Mouse (Mus musculus): ENCODE measurements at regions not wholly inside any gene's neighbourhood (a gene's known extent, or its start where the extent isn't known, plus 50 kb on each side); places are given as distances from the start of the nearest gene placed in this dataset.

DNA sequence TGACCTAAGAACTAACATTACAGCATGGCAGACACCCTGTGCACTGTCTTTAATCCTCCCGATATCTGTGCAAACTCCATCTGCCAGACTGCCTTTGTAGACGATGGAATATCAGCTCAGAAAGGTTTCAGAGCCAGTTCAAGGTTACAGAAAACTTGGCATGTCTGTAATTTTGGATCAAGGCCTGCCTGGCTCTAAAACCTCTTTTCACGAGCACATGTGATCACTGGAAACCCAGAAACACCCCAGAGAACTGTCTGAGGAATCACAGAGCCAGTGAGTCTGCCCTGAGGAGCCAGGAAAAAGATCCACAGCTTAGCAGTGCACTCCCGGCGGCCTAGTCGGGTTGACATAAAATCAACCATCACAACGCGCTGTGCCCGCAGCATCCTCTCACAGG, 149.7 kb upstream of the Fbxo11 start:
- H3K27ac ChIP-seq, result no peak overlapping the region
- 67% methylated on average over 9 of the region's 9 CpGs for WGBS (ENCODE audit: insufficient replicate concordance)
- no peak for ATAC-seq
- H3K4me2 ChIP-seq, result no peak overlapping the region
- no peak overlapping the region for H3K9ac ChIP-seq
- H3K27me3 ChIP-seq (replicated peaks), result no peaks in the 10 kb centered on the region
- no peak overlapping the region for H3K4me3 ChIP-seq
- no peaks in the 10 kb centered on the region for H3K4me1 ChIP-seq
- no peaks in the 10 kb centered on the region for H3K36me3 ChIP-seq
- H3K9me3 ChIP-seq (replicated peaks), result no peaks in the 10 kb centered on the region

- 70% methylated on average over 5 of the region's 5 CpGs for WGBS (ENCODE audit: insufficient replicate concordance)
- Histone ChIP-seq H3K27me3 (replicated peaks) (no peaks in the 10 kb centered on the region), H3K4me3 (no peak overlapping the region), H3K4me1 (no peaks in the 10 kb centered on the region), H3K9ac (no peak overlapping the region), H3K27ac (no peak overlapping the region), H3K36me3 (no peaks in the 10 kb centered on the region), H3K4me2 (no peak overlapping the region), H3K9me3 (replicated peaks) (no peaks in the 10 kb centered on the region; the same call in 1 of the 2 replicates)
- no peak for ATAC-seq
Measured at GRCm38 (mm10) chr17:88222379-88222955, 157.4 kb upstream of the Fbxo11 start.

DNA sequence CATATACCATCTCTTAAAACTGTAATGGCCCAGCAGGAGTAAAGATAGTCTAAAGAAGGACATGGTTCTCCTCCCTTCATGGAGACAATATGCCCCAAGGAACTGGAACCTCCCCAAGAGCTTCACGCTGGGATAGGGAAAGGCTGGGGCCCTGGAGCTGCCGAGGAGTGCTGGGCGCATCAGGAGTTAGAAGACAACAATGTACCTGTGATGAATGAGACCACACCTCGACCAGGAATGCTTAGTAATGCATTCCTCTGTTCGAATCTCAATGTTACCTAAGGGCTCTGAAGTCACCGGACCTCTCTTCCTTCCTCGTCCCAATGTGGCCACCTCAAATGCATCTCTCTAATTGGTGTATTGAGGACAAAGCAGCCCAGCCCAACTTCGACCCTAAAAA, 175.4 kb upstream of the Fbxo11 start:
- Histone ChIP-seq H3K27me3 (replicated peaks) (no peaks in the 10 kb centered on the region), H3K4me2 (no peak overlapping the region), H3K9me3 (replicated peaks) (peaks cover 9% of the 10 kb centered on the region; the same call in 1 of the 2 replicates), H3K36me3 (no peaks in the 10 kb centered on the region), H3K4me3 (no peak overlapping the region), H3K4me1 (no peaks in the 10 kb centered on the region), H3K27ac (no peak overlapping the region), H3K9ac (no peak overlapping the region)
- WGBS (ENCODE audit: insufficient replicate concordance), result 71% methylated on average over 8 of the region's 8 CpGs
- no peak for ATAC-seq

DNA sequence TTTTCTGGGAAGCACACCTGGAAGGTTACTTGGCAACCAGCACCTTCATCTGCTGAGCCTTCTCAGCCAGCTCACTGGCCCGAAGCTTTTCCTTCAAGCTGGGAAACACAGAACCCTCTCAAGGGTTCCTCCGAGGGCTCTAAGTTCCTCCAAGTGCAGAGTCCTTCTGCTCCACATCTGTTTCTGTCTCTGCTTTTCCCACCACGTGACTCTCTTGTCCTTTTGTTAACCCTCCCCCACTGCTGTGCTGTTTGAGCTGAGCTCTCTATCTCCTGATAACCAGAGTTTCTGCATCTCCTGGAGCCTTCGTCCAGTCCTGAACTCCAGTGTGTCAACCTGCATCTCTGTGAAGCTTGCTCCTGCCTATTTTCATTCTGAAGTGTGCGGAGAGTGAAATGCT, 183.5 kb upstream of the Fbxo11 start:
- H3K4me3 ChIP-seq, result no peak overlapping the region
- H3K27me3 ChIP-seq (replicated peaks), result no peaks in the 10 kb centered on the region
- no peak overlapping the region for H3K9ac ChIP-seq
- H3K36me3 ChIP-seq, result no peaks in the 10 kb centered on the region
- ATAC-seq, result no peak
- no peak overlapping the region for H3K27ac ChIP-seq
- no peak overlapping the region for H3K4me2 ChIP-seq
- 41% methylated on average over 5 of the region's 5 CpGs for WGBS (ENCODE audit: insufficient replicate concordance)
- no peaks in the 10 kb centered on the region for H3K9me3 ChIP-seq (replicated peaks)
- H3K4me1 ChIP-seq, result peaks cover 9% of the 10 kb centered on the region; the same call in 1 of the 2 replicates

DNA sequence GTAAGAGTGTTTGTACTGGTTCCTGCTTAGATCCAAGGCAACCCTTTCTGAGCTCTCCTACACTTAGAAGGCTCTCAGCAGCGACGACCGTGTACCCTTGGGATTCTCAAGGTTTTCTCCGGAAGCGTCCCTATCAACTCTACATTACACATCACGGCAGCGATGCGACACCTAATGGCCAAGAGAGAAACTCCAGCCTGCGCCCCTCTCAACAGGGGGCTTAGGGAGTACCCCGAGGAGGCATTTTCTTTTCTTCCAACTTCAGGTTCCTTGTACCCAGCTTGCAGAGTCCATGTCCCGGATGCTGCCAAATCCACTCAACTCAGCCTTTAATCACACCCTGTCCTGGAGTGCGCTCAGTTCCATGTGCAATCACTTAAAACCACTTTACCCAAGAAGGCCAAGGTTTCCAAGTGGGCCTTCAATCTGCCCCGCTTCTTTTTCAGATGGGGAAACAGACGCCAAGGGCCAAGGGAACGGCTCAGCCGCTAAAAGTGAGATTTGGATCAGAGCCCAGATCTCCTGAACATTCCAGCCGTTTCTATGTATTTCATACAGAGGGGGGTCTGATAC, 186.9 kb upstream of the Fbxo11 start:
- H3K27me3 ChIP-seq (replicated peaks), result no peaks in the 10 kb centered on the region
- peak overlapping the region; percentile 19; the same call in 1 of the 2 replicates for H3K9ac ChIP-seq
- no peak overlapping the region for H3K27ac ChIP-seq
- H3K4me1 ChIP-seq, result peaks cover 22% of the 10 kb centered on the region
- ATAC-seq, result no peak
- peak overlapping the region; percentile 55 for H3K4me2 ChIP-seq
- H3K36me3 ChIP-seq, result no peaks in the 10 kb centered on the region
- H3K4me3 ChIP-seq, result peak overlapping the region; percentile 15; the same call in 1 of the 2 replicates
- no peaks in the 10 kb centered on the region for H3K9me3 ChIP-seq (replicated peaks)
- whole genome bisulfite sequencing (ENCODE audit: insufficient replicate concordance), result 14% methylated on average over 17 of the region's 17 CpGs

DNA sequence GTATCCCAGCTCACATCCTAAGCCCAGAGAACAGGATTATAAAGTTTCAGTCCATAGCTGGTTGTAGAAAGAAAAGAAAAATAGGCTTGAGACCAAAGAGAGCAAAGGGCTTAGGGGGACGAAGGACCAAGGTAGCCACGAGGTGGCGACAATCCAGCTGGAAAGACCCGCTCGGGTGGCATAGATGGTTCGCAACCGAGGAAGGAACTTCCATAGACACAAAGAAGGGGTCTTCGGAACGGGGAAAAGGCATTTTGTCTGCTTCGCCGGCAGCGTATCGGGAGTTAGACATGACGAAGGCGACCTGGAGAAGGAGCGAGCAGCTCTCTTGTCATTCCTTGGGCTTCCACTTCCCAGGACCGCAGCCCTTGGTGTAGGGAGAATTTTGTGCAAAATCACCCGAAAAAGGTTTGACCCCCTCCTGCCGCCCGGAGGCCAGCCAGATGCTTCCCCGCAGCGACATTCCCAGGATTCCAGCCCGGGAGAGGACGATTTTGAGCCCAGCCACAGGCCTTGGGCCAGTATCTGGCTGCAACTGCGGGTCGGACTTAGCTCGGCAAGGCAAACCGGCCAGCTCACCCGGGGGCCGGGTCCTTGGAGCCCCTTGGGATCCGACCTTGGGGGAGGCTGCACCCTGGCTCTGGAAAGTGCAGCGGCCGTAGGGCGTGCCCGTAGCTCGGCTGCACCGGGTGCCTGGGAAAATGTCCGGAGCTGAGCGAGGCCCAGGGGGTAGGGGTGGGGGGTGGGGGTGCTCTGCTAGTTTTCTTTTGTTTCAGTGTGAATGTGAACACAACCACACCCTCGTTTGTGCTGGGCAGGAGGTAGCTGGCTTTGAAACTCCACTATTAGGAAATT, 184.5 kb upstream of the Foxn2 start:
- Histone ChIP-seq H3K9ac (peak overlapping the region; percentile 73), H3K36me3 (no peaks in the 10 kb centered on the region), H3K4me3 (peak overlapping the region; percentile 65), H3K9me3 (replicated peaks) (no peaks in the 10 kb centered on the region), H3K4me1 (peaks cover 19% of the 10 kb centered on the region), H3K27me3 (replicated peaks) (no peaks in the 10 kb centered on the region), H3K27ac (peak overlapping the region; percentile 69), H3K4me2 (peak overlapping the region; percentile 95)
- peak; percentile 55 for ATAC-seq
- under 1% methylated on average over 40 of the region's 40 CpGs for WGBS (ENCODE audit: insufficient replicate concordance)

DNA sequence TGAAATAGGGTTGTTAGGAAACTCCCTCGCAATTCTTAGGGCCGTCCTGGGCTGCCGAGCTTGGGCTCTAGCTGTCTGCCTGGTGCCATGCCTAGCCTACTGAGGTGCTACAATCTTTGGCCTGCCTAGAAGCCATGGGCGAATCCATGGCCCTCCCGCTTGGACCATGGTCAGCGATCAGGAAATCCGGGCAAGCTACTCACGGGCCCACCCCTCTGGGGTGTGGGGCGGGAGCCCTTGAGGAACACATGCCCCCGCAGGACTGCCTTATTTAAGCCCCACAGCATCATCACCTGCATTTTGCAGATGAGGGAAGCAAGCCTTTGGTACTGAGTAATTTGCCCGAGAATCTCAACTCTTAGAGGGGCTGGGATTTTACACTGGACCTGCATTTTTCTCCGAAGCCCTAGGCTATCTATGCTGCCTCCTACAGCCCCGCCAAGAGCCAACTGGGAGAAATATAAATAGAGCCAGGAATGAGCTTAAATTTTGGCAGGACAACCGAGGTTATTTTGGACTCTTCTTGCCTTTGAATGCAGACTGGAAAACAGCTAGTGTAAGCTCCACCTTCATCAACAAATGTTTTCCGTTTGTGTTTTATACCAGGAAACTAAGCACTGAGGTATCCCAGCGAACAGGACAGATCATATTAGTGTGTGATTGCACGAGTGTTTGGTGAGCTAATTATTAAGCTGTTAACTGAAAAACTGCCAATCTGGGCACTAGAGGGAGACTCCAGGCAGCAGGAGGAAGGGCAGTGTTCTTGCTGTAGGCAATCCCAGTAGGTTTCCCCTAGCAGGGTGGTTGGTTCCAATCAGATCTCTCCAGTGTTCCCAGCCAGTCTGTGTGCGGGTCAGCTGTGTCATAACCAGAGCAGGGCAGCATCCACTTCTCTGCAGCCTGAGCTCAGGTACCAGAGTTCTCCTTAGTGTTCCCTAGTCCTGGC, 183.6 kb upstream of the Foxn2 start:
- Histone ChIP-seq H3K4me2 (peak overlapping the region; percentile 95), H3K4me3 (peak overlapping the region; percentile 65), H3K27ac (peak overlapping the region; percentile 69), H3K4me1 (peaks cover 13% of the 10 kb centered on the region), H3K27me3 (replicated peaks) (no peaks in the 10 kb centered on the region), H3K9me3 (replicated peaks) (no peaks in the 10 kb centered on the region), H3K9ac (peak overlapping the region; percentile 73), H3K36me3 (no peaks in the 10 kb centered on the region)
- 8% methylated on average over 18 of the region's 18 CpGs for WGBS (ENCODE audit: insufficient replicate concordance)
- peak; percentile 66 for ATAC-seq

DNA sequence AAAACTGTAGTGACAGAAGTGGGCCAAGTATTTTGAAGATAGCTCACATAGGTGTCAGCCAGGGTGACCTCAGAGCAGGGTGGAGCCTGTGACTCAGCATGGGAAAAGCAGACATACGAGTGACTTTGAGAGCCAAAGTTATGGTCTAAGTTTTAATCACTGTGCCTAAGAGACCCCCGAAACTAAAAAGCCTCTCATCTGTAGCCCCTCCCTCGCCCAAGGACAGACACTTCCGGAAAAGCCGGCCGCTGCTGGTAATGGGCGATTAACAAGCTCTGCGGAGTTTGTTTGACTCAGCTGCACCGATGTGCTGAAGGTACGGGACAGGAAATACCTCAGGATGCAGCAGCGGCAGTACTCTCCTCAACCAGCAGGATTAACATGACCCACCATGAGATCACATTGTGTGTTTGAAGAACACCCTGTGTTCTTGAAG, 182.1 kb upstream of the Foxn2 start:
- peak overlapping the region; percentile 54 for H3K4me2 ChIP-seq
- H3K9me3 ChIP-seq (replicated peaks), result no peaks in the 10 kb centered on the region
- H3K27ac ChIP-seq, result no peak overlapping the region
- ATAC-seq, result no peak
- H3K4me1 ChIP-seq, result peaks cover 13% of the 10 kb centered on the region
- no peaks in the 10 kb centered on the region for H3K27me3 ChIP-seq (replicated peaks)
- WGBS (ENCODE audit: insufficient replicate concordance), result 31% methylated on average over 11 of the region's 11 CpGs
- H3K4me3 ChIP-seq, result peak overlapping the region; percentile 4; the same call in 1 of the 2 replicates
- no peak overlapping the region for H3K9ac ChIP-seq
- no peaks in the 10 kb centered on the region for H3K36me3 ChIP-seq

GRCm38 (mm10) chr17:88260176-88260575, 180.3 kb upstream of the Foxn2 start:
- ATAC-seq, result no peak
- peaks cover 13% of the 10 kb centered on the region for H3K4me1 ChIP-seq

DNA sequence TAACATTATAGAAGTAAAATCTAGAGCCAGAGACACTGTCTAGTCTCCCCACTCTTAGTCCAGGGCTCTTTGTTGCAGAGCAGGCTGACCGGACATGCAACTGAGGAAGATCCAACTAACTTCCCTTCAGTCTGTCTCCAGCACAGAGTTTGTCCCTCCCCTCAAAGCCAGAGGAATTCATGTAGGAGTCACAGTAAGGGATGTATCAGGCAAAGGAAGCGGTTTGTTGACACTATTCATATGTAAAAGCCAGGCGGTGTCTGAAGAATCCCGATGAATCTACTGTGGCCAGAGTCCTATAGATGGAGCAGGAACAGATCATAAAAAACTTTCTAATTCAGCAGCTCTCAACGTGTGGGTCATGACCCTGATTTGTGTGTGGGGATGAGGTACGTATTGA, 179.7 kb upstream of the Foxn2 start:
- 61% methylated on average over 6 of the region's 6 CpGs for WGBS (ENCODE audit: insufficient replicate concordance)
- no peaks in the 10 kb centered on the region for H3K36me3 ChIP-seq
- H3K4me3 ChIP-seq, result no peak overlapping the region
- no peak for ATAC-seq
- H3K9ac ChIP-seq, result no peak overlapping the region
- no peaks in the 10 kb centered on the region for H3K9me3 ChIP-seq (replicated peaks)
- no peaks in the 10 kb centered on the region for H3K27me3 ChIP-seq (replicated peaks)
- no peak overlapping the region for H3K4me2 ChIP-seq
- H3K27ac ChIP-seq, result no peak overlapping the region
- H3K4me1 ChIP-seq, result peaks cover 11% of the 10 kb centered on the region

More at GRCm38 (mm10) chr17:88260176-88260575, 180.3 kb upstream of the Foxn2 start:
- no peaks in the 10 kb centered on the region for H3K27me3 ChIP-seq (replicated peaks)
- H3K4me2 ChIP-seq, result no peak overlapping the region
- H3K9me3 ChIP-seq (replicated peaks), result no peaks in the 10 kb centered on the region
- H3K36me3 ChIP-seq, result no peaks in the 10 kb centered on the region
- WGBS (ENCODE audit: insufficient replicate concordance), result 91% methylated on average over 7 of the region's 7 CpGs
- H3K4me3 ChIP-seq, result no peak overlapping the region
- no peak overlapping the region for H3K27ac ChIP-seq
- H3K9ac ChIP-seq, result no peak overlapping the region

DNA sequence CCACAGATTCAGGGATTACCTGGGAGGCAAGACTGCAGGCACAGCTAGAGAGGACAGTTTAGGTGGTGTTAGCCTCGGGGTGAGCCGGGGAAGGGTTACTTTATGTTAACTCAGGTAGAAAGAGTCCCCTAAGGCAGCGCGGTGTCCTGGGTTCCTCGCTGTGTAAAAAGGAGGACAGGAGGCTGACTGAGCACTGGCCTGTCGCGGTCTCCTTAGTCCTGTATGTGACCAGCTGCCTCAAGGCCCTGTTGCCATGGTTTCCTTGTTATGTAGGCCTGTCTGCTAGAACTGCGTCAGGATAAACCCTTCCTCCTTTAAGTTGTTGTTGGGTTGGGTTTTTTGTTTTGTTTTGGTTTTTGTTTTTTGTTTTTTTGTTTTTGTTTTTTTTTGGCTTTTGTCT, 179.0 kb upstream of the Foxn2 start:
- no peak overlapping the region for H3K4me3 ChIP-seq
- peaks cover 4% of the 10 kb centered on the region for H3K4me1 ChIP-seq
- WGBS (ENCODE audit: insufficient replicate concordance), result 63% methylated on average over 8 of the region's 8 CpGs
- no peaks in the 10 kb centered on the region for H3K27me3 ChIP-seq (replicated peaks)
- H3K9me3 ChIP-seq (replicated peaks), result no peaks in the 10 kb centered on the region
- H3K4me2 ChIP-seq, result no peak overlapping the region
- ATAC-seq, result no peak
- H3K9ac ChIP-seq, result no peak overlapping the region
- no peaks in the 10 kb centered on the region for H3K36me3 ChIP-seq
- H3K27ac ChIP-seq, result no peak overlapping the region
